Mouse (Mus musculus): ENCODE results near the gene Glcci1. TPM values are rescaled to one million over a fixed set of nuclear protein-coding genes. Genes with fewer than 3 reads are reported as not detected.

The Glcci1 gene
- total RNA-seq, 2 experiments from 2014 or later = 1.7 to 4.2 TPM

DNA sequence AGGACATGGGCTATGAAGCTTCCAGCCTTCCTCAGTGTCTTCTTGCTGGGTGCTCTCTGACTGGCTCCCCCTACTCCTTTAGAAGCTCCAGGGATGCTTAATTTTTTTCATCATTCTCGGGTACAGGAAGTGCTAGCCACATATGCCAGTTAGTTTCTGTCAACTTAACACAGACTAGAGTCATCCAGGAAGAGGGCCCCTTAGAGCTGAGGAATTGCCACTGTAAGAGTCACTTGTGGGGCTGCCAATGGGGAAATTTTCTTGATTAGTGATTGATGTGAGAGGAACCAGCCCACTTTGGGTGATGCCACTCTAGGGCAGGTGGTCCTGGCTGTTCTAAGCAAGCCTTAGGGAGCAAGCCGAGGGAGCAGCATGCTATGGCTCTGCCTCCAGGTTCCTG, 130.1 kb downstream of the Glcci1 start:
- ATAC-seq (replicated peaks; ENCODE audit: low FRiP score, poor library complexity, severe bottlenecking) = no peak

- ATAC-seq (replicated peaks; ENCODE audit: low FRiP score, poor library complexity, severe bottlenecking) = no peak
Measured at GRCm38 (mm10) chr6:8640863-8641262, 131.5 kb downstream of the Glcci1 start.

GRCm38 (mm10) chr6:8644703-8645102, 135.3 kb downstream of the Glcci1 start:
- ATAC-seq (replicated peaks; ENCODE audit: low FRiP score, poor library complexity, severe bottlenecking) = no peak

DNA sequence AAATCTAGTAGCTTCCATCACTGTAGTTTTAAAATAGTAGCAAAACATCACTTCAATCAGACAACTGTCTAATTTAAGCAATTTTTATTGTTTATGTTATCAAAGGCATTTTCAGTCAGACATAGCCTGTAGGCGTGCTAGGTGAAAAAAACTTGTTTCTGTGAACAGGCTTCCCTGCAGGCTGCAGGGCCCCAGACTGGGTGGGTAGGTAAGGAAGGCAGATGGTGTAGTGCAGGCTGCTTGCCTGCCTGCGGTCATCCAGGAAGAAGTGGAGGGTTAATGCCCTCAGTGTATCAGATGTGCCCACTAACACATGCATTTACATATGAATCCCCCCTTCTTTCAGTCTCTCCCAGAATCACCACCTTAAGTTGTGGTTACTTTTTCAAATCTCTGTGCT, 136.3 kb downstream of the Glcci1 start:
- ATAC-seq (replicated peaks; ENCODE audit: low FRiP score, poor library complexity, severe bottlenecking) = no peak
